Mouse (Mus musculus) embryo, embryonic 11 days (tissue): ENCODE measurements around the gene Gm30083.

Experiments used
- DNase-seq: peaks from one replicate; pipeline ENCODE4 v3.0.0-alpha.2; 2015

Gm30083 gene

GRCm38 (mm10) chr14:33958841-33959240 is 56.1 kb downstream of the Gm30083 start:
- no peak for DNase-seq

GRCm38 (mm10) chr14:33958186-33958585 is 56.8 kb downstream of the Gm30083 start:
- no peak for DNase-seq

- DNase-seq = no peak
These were observed 58.9 kb downstream of the Gm30083 start for GRCm38 (mm10) chr14:33956055-33956454.

- no peak for DNase-seq
These were observed 61.2 kb downstream of the Gm30083 start, which contains the start of gene Rbp3 for GRCm38 (mm10) chr14:33953761-33954160. TSS of gene Rbp3 (plus strand) at chr14:33954003.

- no peak for DNase-seq
These were observed 62.6 kb downstream of the Gm30083 start for GRCm38 (mm10) chr14:33952233-33952981.

GRCm38 (mm10) chr14:33946125-33946524 is 68.9 kb downstream of the Gm30083 start:
- no peak for DNase-seq

GRCm38 (mm10) chr14:33942222-33942621 is 72.8 kb downstream of the Gm30083 start:
- no peak for DNase-seq

GRCm38 (mm10) chr14:33940739-33941138 is 74.2 kb downstream of the Gm30083 start, which contains the start of gene Gdf2:
TSS of gene Gdf2 (plus strand) at chr14:33941039.
- DNase-seq = no peak

GRCm38 (mm10) chr14:33939117-33939516 is 75.9 kb downstream of the Gm30083 start:
- DNase-seq = peak; percentile 80
